21 mouse cellular contexts compared by ENCODE assay signal in the genomic region with DNA sequence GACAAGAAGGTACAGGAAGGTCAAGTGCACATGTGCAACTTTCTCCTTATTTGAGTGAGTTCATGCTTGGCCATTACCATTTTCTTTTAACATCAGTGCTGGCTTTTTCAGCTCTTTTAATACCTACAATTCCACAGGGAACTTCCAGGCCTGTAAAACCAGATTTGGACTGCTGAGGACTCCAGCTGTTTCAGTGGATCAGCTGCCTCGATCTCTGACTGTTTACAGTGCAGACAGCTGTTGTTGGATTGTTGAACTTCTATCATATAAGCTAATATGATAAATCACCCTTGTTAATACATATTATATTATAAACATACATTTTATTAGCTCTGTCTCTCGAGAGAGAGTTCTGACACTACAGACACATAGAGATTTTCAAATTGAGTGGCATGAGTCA.
"Had no signal": no experiment of that assay in that cellular context is flagged by ENCODE, and none has a peak within 500 bp of the region (broad histone marks: within the 10 kb centered on the region; RNA-seq: fewer than 3 reads in every experiment).

No protein-coding gene starts in this region.

- ATAC-seq: liver, postnatal 0 days; midbrain, embryonic 13.5 days; midbrain, embryonic 15.5 days had no signal

- H3K27me3 ChIP-seq: liver, embryonic 13.5 days; liver, embryonic 15.5 days; megakaryocyte, embryonic 14.5 days; midbrain, embryonic 13.5 days; midbrain, embryonic 15.5 days; neural tube, embryonic 13.5 days; neural tube, embryonic 15.5 days; stomach, embryonic 15.5 days had no signal

- H3K27ac ChIP-seq: liver, embryonic 13.5 days; liver, embryonic 15.5 days; macrophage; midbrain, embryonic 13.5 days; midbrain, embryonic 15.5 days; neural tube, embryonic 13.5 days; neural tube, embryonic 15.5 days; stomach, embryonic 15.5 days; stomach, postnatal 0 days had no signal

- H3K9me3 ChIP-seq: liver, embryonic 13.5 days; liver, embryonic 15.5 days; megakaryocyte, embryonic 14.5 days; midbrain, embryonic 13.5 days; midbrain, embryonic 15.5 days; neural tube, embryonic 13.5 days; neural tube, embryonic 15.5 days; stomach, embryonic 15.5 days had no signal

- H3K36me3 ChIP-seq: liver, embryonic 13.5 days; liver, embryonic 15.5 days; midbrain, embryonic 13.5 days; midbrain, embryonic 15.5 days; neural tube, embryonic 13.5 days; neural tube, embryonic 15.5 days; stomach, embryonic 15.5 days had no signal

- DNase-seq: liver, embryonic 13.5 days; liver, postnatal 0 days; lung, adult 2 months; lung, postnatal 10 days; lung, postnatal 36 days; retina, postnatal 1 day; right cerebral cortex, adult 18-20 months; right cerebral cortex, postnatal 14 days; thymus, adult 2 months; thymus, postnatal 25 days; thymus, postnatal 4 days had no signal

- H3K4me1 ChIP-seq: liver, embryonic 13.5 days; liver, embryonic 15.5 days; megakaryocyte, embryonic 14.5 days; midbrain, embryonic 13.5 days; midbrain, embryonic 15.5 days; neural tube, embryonic 13.5 days; neural tube, embryonic 15.5 days; stomach, embryonic 15.5 days had no signal

- H3K4me3 ChIP-seq: liver, embryonic 13.5 days; liver, embryonic 15.5 days; megakaryocyte, embryonic 14.5 days; midbrain, embryonic 13.5 days; midbrain, embryonic 15.5 days; neural tube, embryonic 13.5 days; neural tube, embryonic 15.5 days; stomach, embryonic 15.5 days had no signal

- H3K9ac ChIP-seq: liver, embryonic 13.5 days; liver, embryonic 15.5 days; liver, postnatal 0 days; midbrain, embryonic 13.5 days; midbrain, embryonic 15.5 days; neural tube, embryonic 13.5 days; neural tube, embryonic 15.5 days; stomach, embryonic 15.5 days had no signal

- H3K4me2 ChIP-seq: liver, embryonic 13.5 days; liver, embryonic 15.5 days; midbrain, embryonic 11.5 days; midbrain, embryonic 13.5 days; midbrain, embryonic 15.5 days; neural tube, embryonic 13.5 days; neural tube, embryonic 15.5 days; stomach, embryonic 15.5 days had no signal
